Mouse (Mus musculus): ENCODE data around the gene Grap2.

The Grap2 gene

GRCm38 (mm10) chr15:80599843-80600242 is 27.4 kb downstream of the Grap2 start:
- no peak for DNase-seq (ENCODE audit: low read depth, low spot score)

- DNase-seq (ENCODE audit: low read depth, low spot score): no peak
These were observed 29.1 kb downstream of the Grap2 start for GRCm38 (mm10) chr15:80601456-80601855.

GRCm38 (mm10) chr15:80602487-80602886 is 30.1 kb downstream of the Grap2 start:
- DNase-seq (ENCODE audit: low read depth, low spot score): no peak

GRCm38 (mm10) chr15:80604026-80604425 is 31.6 kb downstream of the Grap2 start:
- peak; percentile 72 for DNase-seq (ENCODE audit: low read depth, low spot score)

- no peak for DNase-seq (ENCODE audit: low read depth, low spot score)
These were observed 35.6 kb downstream of the Grap2 start for GRCm38 (mm10) chr15:80607970-80608369.

- no peak for DNase-seq (ENCODE audit: low read depth, low spot score)
These were observed 37.9 kb downstream of the Grap2 start for GRCm38 (mm10) chr15:80610335-80610734.

GRCm38 (mm10) chr15:80611478-80611877 is 39.1 kb downstream of the Grap2 start:
- DNase-seq (ENCODE audit: low read depth, low spot score): no peak

GRCm38 (mm10) chr15:80613904-80614303 is 41.5 kb downstream of the Grap2 start:
- DNase-seq (ENCODE audit: low read depth, low spot score): no peak

GRCm38 (mm10) chr15:80614500-80615289 is 42.3 kb downstream of the Grap2 start:
- no peak for DNase-seq (ENCODE audit: low read depth, low spot score)

- DNase-seq (ENCODE audit: low read depth, low spot score): no peak
These were observed 42.8 kb downstream of the Grap2 start for GRCm38 (mm10) chr15:80615290-80615570.

- DNase-seq (ENCODE audit: low read depth, low spot score): no peak
These were observed 43.4 kb downstream of the Grap2 start for GRCm38 (mm10) chr15:80615636-80616383.

GRCm38 (mm10) chr15:80617839-80618238 is 45.4 kb downstream of the Grap2 start:
- no peak for DNase-seq (ENCODE audit: low read depth, low spot score)

GRCm38 (mm10) chr15:80619166-80619565 is 46.8 kb downstream of the Grap2 start:
- peak; percentile 75 for DNase-seq (ENCODE audit: low read depth, low spot score)

- no peak for DNase-seq (ENCODE audit: low read depth, low spot score)
These were observed 47.4 kb downstream of the Grap2 start for GRCm38 (mm10) chr15:80619786-80620185.

GRCm38 (mm10) chr15:80620371-80620770 is 48.0 kb downstream of the Grap2 start:
- no peak for DNase-seq (ENCODE audit: low read depth, low spot score)

GRCm38 (mm10) chr15:80623171-80623837 is 50.9 kb downstream of the Grap2 start:
- DNase-seq (ENCODE audit: low read depth, low spot score): no peak

- DNase-seq (ENCODE audit: low read depth, low spot score): peak; percentile 47
These were observed 54.1 kb downstream of the Grap2 start for GRCm38 (mm10) chr15:80626472-80626871.

- DNase-seq (ENCODE audit: low read depth, low spot score): no peak
These were observed 57.8 kb downstream of the Grap2 start for GRCm38 (mm10) chr15:80630147-80630546.

- no peak for DNase-seq (ENCODE audit: low read depth, low spot score)
These were observed 58.3 kb downstream of the Grap2 start for GRCm38 (mm10) chr15:80630711-80631110.

GRCm38 (mm10) chr15:80631311-80631710 is 58.9 kb downstream of the Grap2 start:
- DNase-seq (ENCODE audit: low read depth, low spot score): no peak

- DNase-seq (ENCODE audit: low read depth, low spot score): no peak
These were observed 60.0 kb downstream of the Grap2 start for GRCm38 (mm10) chr15:80632280-80632893.

All from ES-CJ7 (cell line).